Mouse (Mus musculus): ENCODE results near the gene Cuta. TPM values are rescaled to one million over a fixed set of nuclear protein-coding genes. Genes with fewer than 3 reads are reported as not detected.

Cuta gene
- polyA plus RNA-seq, 1 experiment from 2014 or later = 163 TPM

GRCm38 (mm10) chr17:26972703-26973574 lies 33.6 kb upstream of the Cuta start, which contains the start of gene Zbtb9:
Gene Zbtb9 (plus strand): TSS chr17:26973167.
- Histone ChIP-seq H3K4me2 (ENCODE audit: low read depth, low read length) (peak within 1 kb of the TSS; percentile 90), H3K4me3 (ENCODE audit: low read length) (peak within 1 kb of the TSS; percentile 91), H3K9ac (ENCODE audit: low read length) (peak within 1 kb of the TSS; percentile 91), H3K9me3 (replicated peaks; ENCODE audit: control insufficient read depth, low read length) (no peaks in the 10 kb centered on the region), H3K4me1 (ENCODE audit: control insufficient read depth, insufficient read depth, low read length) (peaks cover 22% of the 10 kb centered on the region), H3K27me3 (ENCODE audit: control insufficient read depth, insufficient read depth, low read length) (no peaks in the 10 kb centered on the region), H3K27ac (ENCODE audit: low read length) (peak within 1 kb of the TSS; percentile 84), H3K36me3 (ENCODE audit: control insufficient read depth, insufficient read depth) (peaks cover 25% of the 10 kb centered on the region)
- ATAC-seq (replicated peaks; ENCODE audit: extremely low read depth, insufficient read depth, low FRiP score) = peak; percentile 99
- WGBS = under 1% methylated on average over 72 of the region's 75 CpGs

GRCm38 (mm10) chr17:26972107-26972506 lies 32.7 kb upstream of the Cuta start:
- H3K9me3 ChIP-seq (replicated peaks; ENCODE audit: control insufficient read depth, low read length) = no peaks in the 10 kb centered on the region
- WGBS = 4% methylated on average over 3 of the region's 3 CpGs
- peak overlapping the region; percentile 91 for H3K4me3 ChIP-seq (ENCODE audit: low read length)
- H3K9ac ChIP-seq (ENCODE audit: low read length) = peak overlapping the region; percentile 91
- ATAC-seq (replicated peaks; ENCODE audit: extremely low read depth, insufficient read depth, low FRiP score) = no peak
- H3K4me1 ChIP-seq (ENCODE audit: control insufficient read depth, insufficient read depth, low read length) = peaks cover 22% of the 10 kb centered on the region
- peak overlapping the region; percentile 90 for H3K4me2 ChIP-seq (ENCODE audit: low read depth, low read length)
- H3K27me3 ChIP-seq (ENCODE audit: control insufficient read depth, insufficient read depth, low read length) = no peaks in the 10 kb centered on the region
- H3K36me3 ChIP-seq (ENCODE audit: control insufficient read depth, insufficient read depth) = peaks cover 24% of the 10 kb centered on the region
- H3K27ac ChIP-seq (ENCODE audit: low read length) = peak overlapping the region; percentile 84

- Histone ChIP-seq H3K36me3 (ENCODE audit: control insufficient read depth, insufficient read depth) (peaks cover 21% of the 10 kb centered on the region), H3K9me3 (replicated peaks; ENCODE audit: control insufficient read depth, low read length) (no peaks in the 10 kb centered on the region), H3K4me3 (ENCODE audit: low read length) (no peak overlapping the region), H3K27me3 (ENCODE audit: control insufficient read depth, insufficient read depth, low read length) (no peaks in the 10 kb centered on the region), H3K27ac (ENCODE audit: low read length) (no peak overlapping the region), H3K4me2 (ENCODE audit: low read depth, low read length) (no peak overlapping the region; the same call in 1 of the 2 replicates), H3K4me1 (ENCODE audit: control insufficient read depth, insufficient read depth, low read length) (peaks cover 22% of the 10 kb centered on the region), H3K9ac (ENCODE audit: low read length) (no peak overlapping the region)
- no peak for ATAC-seq (replicated peaks; ENCODE audit: extremely low read depth, insufficient read depth, low FRiP score)
- 56% methylated on average over 8 of the region's 8 CpGs for WGBS
Measured at GRCm38 (mm10) chr17:26971247-26971905, 32.0 kb upstream of the Cuta start.

- H3K27ac ChIP-seq (ENCODE audit: low read length) = no peak overlapping the region
- peaks cover 16% of the 10 kb centered on the region for H3K4me1 ChIP-seq (ENCODE audit: control insufficient read depth, insufficient read depth, low read length)
- ATAC-seq (replicated peaks; ENCODE audit: extremely low read depth, insufficient read depth, low FRiP score) = no peak
- peaks cover 10% of the 10 kb centered on the region for H3K36me3 ChIP-seq (ENCODE audit: control insufficient read depth, insufficient read depth)
- H3K4me2 ChIP-seq (ENCODE audit: low read depth, low read length) = no peak overlapping the region
- H3K27me3 ChIP-seq (ENCODE audit: control insufficient read depth, insufficient read depth, low read length) = no peaks in the 10 kb centered on the region
- no peak overlapping the region for H3K9ac ChIP-seq (ENCODE audit: low read length)
- no peak overlapping the region for H3K4me3 ChIP-seq (ENCODE audit: low read length)
- 61% methylated on average over 12 of the region's 12 CpGs for WGBS
- H3K9me3 ChIP-seq (replicated peaks; ENCODE audit: control insufficient read depth, low read length) = no peaks in the 10 kb centered on the region
Measured at GRCm38 (mm10) chr17:26970221-26970620, 30.9 kb upstream of the Cuta start.

- H3K4me2 ChIP-seq (ENCODE audit: low read depth, low read length) = no peak overlapping the region
- no peaks in the 10 kb centered on the region for H3K9me3 ChIP-seq (replicated peaks; ENCODE audit: control insufficient read depth, low read length)
- peaks cover 13% of the 10 kb centered on the region for H3K4me1 ChIP-seq (ENCODE audit: control insufficient read depth, insufficient read depth, low read length)
- H3K36me3 ChIP-seq (ENCODE audit: control insufficient read depth, insufficient read depth) = peaks cover 2% of the 10 kb centered on the region
- H3K9ac ChIP-seq (ENCODE audit: low read length) = no peak overlapping the region
- WGBS = 82% methylated on average over 6 of the region's 6 CpGs
- no peak overlapping the region for H3K4me3 ChIP-seq (ENCODE audit: low read length)
- H3K27me3 ChIP-seq (ENCODE audit: control insufficient read depth, insufficient read depth, low read length) = no peaks in the 10 kb centered on the region
- ATAC-seq (replicated peaks; ENCODE audit: extremely low read depth, insufficient read depth, low FRiP score) = no peak
- H3K27ac ChIP-seq (ENCODE audit: low read length) = no peak overlapping the region
Measured at GRCm38 (mm10) chr17:26969257-26969656, 29.9 kb upstream of the Cuta start.

- no peak for ATAC-seq (replicated peaks; ENCODE audit: extremely low read depth, insufficient read depth, low FRiP score)
- Histone ChIP-seq H3K27ac (ENCODE audit: low read length) (no peak overlapping the region), H3K36me3 (ENCODE audit: control insufficient read depth, insufficient read depth) (peaks cover 2% of the 10 kb centered on the region), H3K27me3 (ENCODE audit: control insufficient read depth, insufficient read depth, low read length) (no peaks in the 10 kb centered on the region), H3K9me3 (replicated peaks; ENCODE audit: control insufficient read depth, low read length) (no peaks in the 10 kb centered on the region), H3K4me1 (ENCODE audit: control insufficient read depth, insufficient read depth, low read length) (peaks cover 6% of the 10 kb centered on the region), H3K4me3 (ENCODE audit: low read length) (no peak overlapping the region), H3K9ac (ENCODE audit: low read length) (no peak overlapping the region), H3K4me2 (ENCODE audit: low read depth, low read length) (no peak overlapping the region)
- 81% methylated on average over 6 of the region's 6 CpGs for WGBS
Measured at GRCm38 (mm10) chr17:26968200-26968611, 28.8 kb upstream of the Cuta start.

GRCm38 (mm10) chr17:26967477-26967876 lies 28.1 kb upstream of the Cuta start:
- Histone ChIP-seq H3K36me3 (ENCODE audit: control insufficient read depth, insufficient read depth) (peaks cover 3% of the 10 kb centered on the region), H3K27me3 (ENCODE audit: control insufficient read depth, insufficient read depth, low read length) (no peaks in the 10 kb centered on the region), H3K9me3 (replicated peaks; ENCODE audit: control insufficient read depth, low read length) (no peaks in the 10 kb centered on the region), H3K27ac (ENCODE audit: low read length) (no peak overlapping the region), H3K4me2 (ENCODE audit: low read depth, low read length) (no peak overlapping the region), H3K4me1 (ENCODE audit: control insufficient read depth, insufficient read depth, low read length) (peaks cover 6% of the 10 kb centered on the region), H3K4me3 (ENCODE audit: low read length) (no peak overlapping the region), H3K9ac (ENCODE audit: low read length) (no peak overlapping the region)
- WGBS = 88% methylated on average over 6 of the region's 6 CpGs
- no peak for ATAC-seq (replicated peaks; ENCODE audit: extremely low read depth, insufficient read depth, low FRiP score)

GRCm38 (mm10) chr17:26966993-26967392 lies 27.6 kb upstream of the Cuta start:
- Histone ChIP-seq H3K9me3 (replicated peaks; ENCODE audit: control insufficient read depth, low read length) (no peaks in the 10 kb centered on the region), H3K4me2 (ENCODE audit: low read depth, low read length) (no peak overlapping the region), H3K27ac (ENCODE audit: low read length) (no peak overlapping the region), H3K4me1 (ENCODE audit: control insufficient read depth, insufficient read depth, low read length) (peaks cover 3% of the 10 kb centered on the region), H3K27me3 (ENCODE audit: control insufficient read depth, insufficient read depth, low read length) (no peaks in the 10 kb centered on the region), H3K4me3 (ENCODE audit: low read length) (no peak overlapping the region), H3K9ac (ENCODE audit: low read length) (no peak overlapping the region), H3K36me3 (ENCODE audit: control insufficient read depth, insufficient read depth) (peaks cover 6% of the 10 kb centered on the region)
- ATAC-seq (replicated peaks; ENCODE audit: extremely low read depth, insufficient read depth, low FRiP score) = no peak
- 83% methylated on average over 11 of the region's 11 CpGs for WGBS
